Mouse (Mus musculus) G1E-ER4 (cell line): ENCODE measurements around the gene Frmd4b. TPM values are rescaled to one million over a fixed set of nuclear protein-coding genes. Genes with fewer than 3 reads are reported as not detected.

Experiments used
- GATA1 ChIP-seq: IDR thresholded peaks from one replicate; pipeline ENCODE4 v1.8.0; 2012; ENCODE audit warnings: low read length, inconsistent platforms
- polyA plus RNA-seq: library from polyadenylated mRNA; stranded (reverse); fragments of >175 nt; gene quantifications from 2 replicates; pipeline ENCODE4 v1.2.3, GENCODE M21; 2012

Gene Frmd4b
- polyA plus RNA-seq, 1 experiment: not detected

GRCm38 (mm10) chr6:97508480-97508879 lies 108.9 kb downstream of the Frmd4b start:
- TF ChIP-seq GATA1: no peak

- TF ChIP-seq GATA1: no peak
These were observed 109.4 kb downstream of the Frmd4b start for GRCm38 (mm10) chr6:97507893-97508292.

GRCm38 (mm10) chr6:97506141-97506650 lies 111.1 kb downstream of the Frmd4b start:
- TF ChIP-seq GATA1: no peak

- TF ChIP-seq GATA1: no peak
These were observed 112.7 kb downstream of the Frmd4b start for GRCm38 (mm10) chr6:97504673-97505072.

- TF ChIP-seq GATA1: no peak
These were observed 116.3 kb downstream of the Frmd4b start for GRCm38 (mm10) chr6:97501000-97501399.

GRCm38 (mm10) chr6:97500246-97500645 lies 117.1 kb downstream of the Frmd4b start:
- no peak for TF ChIP-seq GATA1

- no peak for TF ChIP-seq GATA1
These were observed 121.3 kb downstream of the Frmd4b start for GRCm38 (mm10) chr6:97496002-97496401.

- no peak for TF ChIP-seq GATA1
These were observed 126.3 kb downstream of the Frmd4b start for GRCm38 (mm10) chr6:97491065-97491464.

GRCm38 (mm10) chr6:97488821-97489220 lies 128.5 kb downstream of the Frmd4b start:
- no peak for TF ChIP-seq GATA1

GRCm38 (mm10) chr6:97488280-97488679 lies 129.1 kb downstream of the Frmd4b start:
- no peak for TF ChIP-seq GATA1

- TF ChIP-seq GATA1: no peak
These were observed 129.7 kb downstream of the Frmd4b start for GRCm38 (mm10) chr6:97487535-97488081.

GRCm38 (mm10) chr6:97486813-97487361 lies 130.5 kb downstream of the Frmd4b start:
- TF ChIP-seq GATA1: no peak

- TF ChIP-seq GATA1: no peak
These were observed 131.4 kb downstream of the Frmd4b start for GRCm38 (mm10) chr6:97485886-97486386.

- TF ChIP-seq GATA1: no peak
These were observed 135.4 kb downstream of the Frmd4b start for GRCm38 (mm10) chr6:97481912-97482311.

GRCm38 (mm10) chr6:97478981-97479860 lies 138.1 kb downstream of the Frmd4b start:
- no peak for TF ChIP-seq GATA1

- TF ChIP-seq GATA1: no peak
These were observed 143.7 kb downstream of the Frmd4b start for GRCm38 (mm10) chr6:97473672-97474071.
